In the genomic region with DNA sequence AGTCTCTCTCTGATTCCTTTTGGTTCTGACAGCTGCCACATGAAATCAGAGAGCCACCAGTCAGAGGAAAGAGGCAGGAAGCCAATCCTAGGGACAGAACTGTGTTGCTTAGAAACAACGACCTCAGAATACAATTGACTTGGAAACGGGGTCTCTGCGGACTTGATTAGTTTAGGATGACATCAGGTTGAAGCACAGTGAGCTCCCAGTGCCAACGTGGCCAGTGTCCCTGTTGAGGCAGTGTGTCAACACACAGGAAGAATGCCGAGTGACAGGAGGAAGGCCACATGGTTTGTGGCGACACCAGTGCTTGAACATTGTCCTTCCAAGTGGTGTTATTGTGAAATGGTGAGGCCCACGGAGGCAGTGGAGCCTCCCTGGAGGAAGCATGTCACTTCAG, we compare ENCODE assay signal across 12 mouse cellular contexts. TPM values are rescaled to one million over a fixed set of nuclear protein-coding genes. Genes with fewer than 3 reads are reported as not detected.
A peak's percentile ranks its signal among the peaks of the same experiment; 100 is the strongest.
DNase-seq lines count a peak whose midpoint lies in the region; ATAC-seq and TF ChIP-seq lines count a peak whose summit lies in the region.
"Had no signal": no experiment of that assay in that cellular context is flagged by ENCODE, and none has a peak within 500 bp of the region (broad histone marks: within the 10 kb centered on the region; RNA-seq: fewer than 3 reads in every experiment).

No protein-coding gene starts in this region.

- H3K36me3 ChIP-seq in liver, embryonic 13.5 days, result no peaks in the 10 kb centered on the region
- H3K36me3 ChIP-seq in liver, embryonic 11.5 days (ENCODE audit: control insufficient read depth, insufficient read depth, low read length), result no peaks in the 10 kb centered on the region
- no peaks in the 10 kb centered on the region for H3K36me3 ChIP-seq in hindbrain, embryonic 12.5 days
- no peaks in the 10 kb centered on the region for H3K36me3 ChIP-seq in midbrain, embryonic 15.5 days (replicated peaks)
- H3K36me3 ChIP-seq: heart, embryonic 13.5 days; limb, embryonic 13.5 days; midbrain, embryonic 12.5 days had no signal

- H3K4me3 ChIP-seq in cerebellum, adult 2 months (replicated peaks; ENCODE audit: insufficient read depth, low read depth, low read length), result no peak overlapping the region
- H3K4me3 ChIP-seq in liver, embryonic 13.5 days (replicated peaks), result no peak overlapping the region
- H3K4me3 ChIP-seq in liver, embryonic 11.5 days (ENCODE audit: low read depth, low read length), result no peak overlapping the region
- H3K4me3 ChIP-seq in hindbrain, embryonic 12.5 days, result no peak overlapping the region
- H3K4me3 ChIP-seq in midbrain, embryonic 15.5 days, result no peak overlapping the region
- H3K4me3 ChIP-seq: heart, embryonic 13.5 days; limb, embryonic 13.5 days; midbrain, embryonic 12.5 days had no signal

- no peak for TF ChIP-seq CTCF in cerebellum, adult 2 months (IDR thresholded peaks at IDR 0.05; ENCODE audit: borderline replicate concordance, insufficient read depth, low read depth, low read length)

- TF ChIP-seq POLR2A in cerebellum, adult 2 months (IDR thresholded peaks at IDR 0.05; ENCODE audit: borderline replicate concordance, insufficient read depth, low read length), result no peak

- DNase-seq in cerebellum, postnatal 10 days, result peak; percentile 76 to 78
- DNase-seq in cerebellum, adult 2 months, result no peak
- no peak for DNase-seq in liver, embryonic 13.5 days
- no peak for DNase-seq in liver, embryonic 11.5 days (ENCODE audit: low spot score)
- no peak for DNase-seq in kidney, postnatal 10 days
- no peak for DNase-seq in frontal cortex, postnatal 10 days (ENCODE audit: low spot score in 2 of 2)

- no peaks in the 10 kb centered on the region for H3K9me3 ChIP-seq in liver, embryonic 13.5 days (replicated peaks)
- H3K9me3 ChIP-seq in liver, embryonic 11.5 days (ENCODE audit: control insufficient read depth, low read length), result no peaks in the 10 kb centered on the region
- H3K9me3 ChIP-seq in hindbrain, embryonic 12.5 days (replicated peaks), result no peaks in the 10 kb centered on the region
- H3K9me3 ChIP-seq in midbrain, embryonic 15.5 days, result no peaks in the 10 kb centered on the region
- H3K9me3 ChIP-seq: heart, embryonic 13.5 days; limb, embryonic 13.5 days; midbrain, embryonic 12.5 days had no signal

- no peak overlapping the region for H3K9ac ChIP-seq in liver, embryonic 13.5 days
- no peak overlapping the region for H3K9ac ChIP-seq in liver, embryonic 11.5 days (ENCODE audit: low read depth, low read length)
- H3K9ac ChIP-seq in hindbrain, embryonic 12.5 days, result no peak overlapping the region
- no peak overlapping the region for H3K9ac ChIP-seq in midbrain, embryonic 15.5 days
- H3K9ac ChIP-seq: heart, embryonic 13.5 days; limb, embryonic 13.5 days; midbrain, embryonic 12.5 days had no signal

- peak; percentile 23; the same call in 1 of the 2 replicates for ATAC-seq in liver, embryonic 13.5 days (ENCODE audit: low read depth)
- no peak for ATAC-seq in liver, embryonic 11.5 days (replicated peaks; ENCODE audit: low FRiP score)
- ATAC-seq in hindbrain, embryonic 12.5 days (ENCODE audit: low FRiP score), result 0 out of 2 replicates have a peak, but pooled peaks have one; percentile 54
- peak; percentile 74 for ATAC-seq in midbrain, embryonic 15.5 days (replicated peaks)

- H3K4me1 ChIP-seq in cerebellum, adult 2 months (ENCODE audit: control insufficient read depth, insufficient read depth, low read length), result peaks cover 3% of the 10 kb centered on the region
- no peaks in the 10 kb centered on the region for H3K4me1 ChIP-seq in liver, embryonic 13.5 days (replicated peaks)
- H3K4me1 ChIP-seq in liver, embryonic 11.5 days (replicated peaks; ENCODE audit: control insufficient read depth, insufficient read depth, low read length), result no peaks in the 10 kb centered on the region
- peaks cover 11% of the 10 kb centered on the region for H3K4me1 ChIP-seq in hindbrain, embryonic 12.5 days
- peaks cover 11% of the 10 kb centered on the region for H3K4me1 ChIP-seq in midbrain, embryonic 15.5 days
- H3K4me1 ChIP-seq: limb, embryonic 13.5 days had no signal

- H3K27ac ChIP-seq in cerebellum, adult 2 months (ENCODE audit: insufficient read depth, low read length), result no peak overlapping the region
- H3K27ac ChIP-seq in liver, embryonic 13.5 days, result no peak overlapping the region
- H3K27ac ChIP-seq in liver, embryonic 11.5 days (ENCODE audit: low read depth, low read length), result no peak overlapping the region
- H3K27ac ChIP-seq in hindbrain, embryonic 12.5 days, result no peak overlapping the region
- peak overlapping the region; percentile 60; the same call in 1 of the 2 replicates for H3K27ac ChIP-seq in midbrain, embryonic 15.5 days
- H3K27ac ChIP-seq: heart, embryonic 13.5 days; kidney, postnatal 0 days; limb, embryonic 13.5 days; midbrain, embryonic 12.5 days had no signal

- no peak overlapping the region for H3K4me2 ChIP-seq in liver, embryonic 13.5 days
- H3K4me2 ChIP-seq in liver, embryonic 11.5 days, result no peak overlapping the region
- H3K4me2 ChIP-seq in hindbrain, embryonic 12.5 days (replicated peaks), result no peak overlapping the region
- H3K4me2 ChIP-seq in midbrain, embryonic 15.5 days, result no peak overlapping the region
- H3K4me2 ChIP-seq: heart, embryonic 13.5 days; limb, embryonic 13.5 days; midbrain, embryonic 12.5 days had no signal

- 30% methylated on average over 7 of the region's 7 CpGs for WGBS in cerebellum, adult 2 months
- 16% methylated on average over 7 of the region's 7 CpGs for WGBS in liver, embryonic 13.5 days (ENCODE audit: insufficient replicate concordance)
- WGBS in liver, embryonic 11.5 days, result 36% methylated on average over 7 of the region's 7 CpGs
- 38% methylated on average over 7 of the region's 7 CpGs for WGBS in hindbrain, embryonic 12.5 days
- WGBS in midbrain, embryonic 15.5 days, result 27% methylated on average over 7 of the region's 7 CpGs

- H3K27me3 ChIP-seq in cerebellum, adult 2 months (ENCODE audit: control insufficient read depth, insufficient read depth, low read length), result no peaks in the 10 kb centered on the region
- no peaks in the 10 kb centered on the region for H3K27me3 ChIP-seq in liver, embryonic 13.5 days
- no peaks in the 10 kb centered on the region for H3K27me3 ChIP-seq in liver, embryonic 11.5 days (replicated peaks; ENCODE audit: control insufficient read depth, insufficient read depth, low read length)
- no peaks in the 10 kb centered on the region for H3K27me3 ChIP-seq in hindbrain, embryonic 12.5 days
- H3K27me3 ChIP-seq in midbrain, embryonic 15.5 days (replicated peaks), result no peaks in the 10 kb centered on the region
- H3K27me3 ChIP-seq: heart, embryonic 13.5 days; limb, embryonic 13.5 days; midbrain, embryonic 12.5 days had no signal

RNA-seq across cellular contexts. Expression of gene 1700019N19Rik, which starts 10.3 kb away (rescaled TPM):
- polyA plus RNA-seq in cerebellum, adult 2 months (2012; rRNA removed), result not detected in 2 replicates
- polyA plus RNA-seq in liver, embryonic 13.5 days (2015; fragmentation: Nextera tagmentation; extraction: Ambion mirVana), result 0.12 and 0.17 TPM in 2 replicates
- 0.19 and 0.23 TPM in 2 replicates for polyA plus RNA-seq in liver, embryonic 11.5 days (2014; fragmentation: Nextera tagmentation; extraction: Ambion mirVana)
- polyA plus RNA-seq in hindbrain, embryonic 12.5 days (2016; fragmentation: Nextera tagmentation; extraction: Ambion mirVana), result not detected in 2 replicates
- polyA plus RNA-seq in midbrain, embryonic 15.5 days (2015; fragmentation: Nextera tagmentation; extraction: Ambion mirVana), result not detected in 2 replicates
- polyA plus RNA-seq: heart, embryonic 13.5 days; kidney, postnatal 0 days; limb, embryonic 13.5 days; midbrain, embryonic 12.5 days had no signal

RNA-seq across cellular contexts. Expression of gene Pnliprp2, which starts 24.4 kb away (rescaled TPM):
- polyA plus RNA-seq in cerebellum, adult 2 months (2012; rRNA removed), result not detected in 2 replicates
- polyA plus RNA-seq in liver, embryonic 13.5 days (2015; fragmentation: Nextera tagmentation; extraction: Ambion mirVana), result 5.3 and 6.4 TPM in 2 replicates
- polyA plus RNA-seq in liver, embryonic 11.5 days (2014; fragmentation: Nextera tagmentation; extraction: Ambion mirVana), result 5.6 and 5.8 TPM in 2 replicates
- not detected in 2 replicates for polyA plus RNA-seq in hindbrain, embryonic 12.5 days (2016; fragmentation: Nextera tagmentation; extraction: Ambion mirVana)
- polyA plus RNA-seq in midbrain, embryonic 15.5 days (2015; fragmentation: Nextera tagmentation; extraction: Ambion mirVana), result 0.18 TPM in 1 of 2 replicates, not detected in the other
- polyA plus RNA-seq: limb, embryonic 13.5 days; midbrain, embryonic 12.5 days had no signal

RNA-seq across cellular contexts. Expression of gene Pnliprp1, which starts 55.3 kb away (rescaled TPM):
- polyA plus RNA-seq in cerebellum, adult 2 months (2012; rRNA removed), result not detected in 2 replicates
- polyA plus RNA-seq in liver, embryonic 13.5 days (2015; fragmentation: Nextera tagmentation; extraction: Ambion mirVana), result 39.9 and 46.6 TPM in 2 replicates
- polyA plus RNA-seq in liver, embryonic 11.5 days (2014; fragmentation: Nextera tagmentation; extraction: Ambion mirVana), result 25.8 and 27.5 TPM in 2 replicates
- not detected in 2 replicates for polyA plus RNA-seq in hindbrain, embryonic 12.5 days (2016; fragmentation: Nextera tagmentation; extraction: Ambion mirVana)
- 0.56 and 6.8 TPM in 2 replicates for polyA plus RNA-seq in midbrain, embryonic 15.5 days (2015; fragmentation: Nextera tagmentation; extraction: Ambion mirVana)
- polyA plus RNA-seq: kidney, postnatal 0 days had no signal

Comparison
In these comparisons a context has a peak if more than half of its experiments do, and no peak if none do; other contexts are left out.
1. DNase-seq: peak in cerebellum, postnatal 10 days (2 of 2); none in cerebellum, adult 2 months (0 of 2), liver, embryonic 13.5 days (single experiment), liver, embryonic 11.5 days (single experiment), kidney, postnatal 10 days (single experiment) and frontal cortex, postnatal 10 days (0 of 2).